Mouse (Mus musculus) forebrain, embryonic 16.5 days (tissue): ENCODE data around the gene Ric1. TPM values are rescaled to one million over a fixed set of nuclear protein-coding genes. Genes with fewer than 3 reads are reported as not detected.

Experiments used
- ATAC-seq: fragments of 200-750 bp; cut with Nextera tagmentation; 2 replicates; pipeline ENCODE4 v1.8.0; 2017; ENCODE audit warnings: mild to moderate bottlenecking, moderate library complexity
- H3K27ac ChIP-seq: fragments of 300-500 bp; sonication (generic); 2 replicates; pipeline ENCODE4 v1.5.1; 2014; ENCODE audit warnings: low read length, control low read depth
- H3K27me3 ChIP-seq: fragments of 300-500 bp; sonication (generic); replicated peaks from 2 replicates; pipeline ENCODE4 v1.6.1; 2014; ENCODE audit warnings: low read length; ENCODE audit not compliant: control insufficient read depth, insufficient read depth
- H3K36me3 ChIP-seq: fragments of 300-500 bp; sonication (generic); 2 replicates; pipeline ENCODE4 v1.6.1; 2014; ENCODE audit not compliant: control insufficient read depth, insufficient read depth
- H3K4me1 ChIP-seq: fragments of 300-500 bp; sonication (generic); replicated peaks from 2 replicates; pipeline ENCODE4 v1.6.1; 2014; ENCODE audit warnings: low read length; ENCODE audit not compliant: control insufficient read depth, insufficient read depth
- H3K4me2 ChIP-seq: fragments of 300-500 bp; sonication (generic); 2 replicates; pipeline ENCODE4 v1.6.1; 2014; ENCODE audit warnings: mild to moderate bottlenecking, low read length, control low read depth
- H3K4me3 ChIP-seq: fragments of 300-500 bp; sonication (generic); replicated peaks from 2 replicates; pipeline ENCODE4 v1.5.1; 2014; ENCODE audit warnings: mild to moderate bottlenecking, low read length, control low read depth
- H3K9ac ChIP-seq: fragments of 300-500 bp; sonication (generic); replicated peaks from 2 replicates; pipeline ENCODE4 v1.6.1; 2014; ENCODE audit warnings: low read depth, low read length, control low read depth
- H3K9me3 ChIP-seq: fragments of 300-500 bp; sonication (generic); 2 replicates; pipeline ENCODE4 v1.6.1; 2016; ENCODE audit warnings: low read length; ENCODE audit not compliant: control insufficient read depth
- WGBS: fragments of 180-500 bp; shearing (Covaris S2); extraction: QIAGEN DNeasy Blood & Tissue Kit; methylation state at CpG from one replicate; pipeline ENCODE4 v1.1.7; 2014; 5-methylcytosine and 5-hydroxymethylcytosine counted together
- polyA plus RNA-seq: library from polyadenylated mRNA; unstranded; fragments of >200 nt; fragmentation: Nextera tagmentation; extraction: Ambion mirVana; gene quantifications from 2 replicates; pipeline ENCODE4 v1.2.1, GENCODE M21; 2015

Ric1 gene
- polyA plus RNA-seq, 1 experiment from 2014 or later, result 14.0 TPM

DNA sequence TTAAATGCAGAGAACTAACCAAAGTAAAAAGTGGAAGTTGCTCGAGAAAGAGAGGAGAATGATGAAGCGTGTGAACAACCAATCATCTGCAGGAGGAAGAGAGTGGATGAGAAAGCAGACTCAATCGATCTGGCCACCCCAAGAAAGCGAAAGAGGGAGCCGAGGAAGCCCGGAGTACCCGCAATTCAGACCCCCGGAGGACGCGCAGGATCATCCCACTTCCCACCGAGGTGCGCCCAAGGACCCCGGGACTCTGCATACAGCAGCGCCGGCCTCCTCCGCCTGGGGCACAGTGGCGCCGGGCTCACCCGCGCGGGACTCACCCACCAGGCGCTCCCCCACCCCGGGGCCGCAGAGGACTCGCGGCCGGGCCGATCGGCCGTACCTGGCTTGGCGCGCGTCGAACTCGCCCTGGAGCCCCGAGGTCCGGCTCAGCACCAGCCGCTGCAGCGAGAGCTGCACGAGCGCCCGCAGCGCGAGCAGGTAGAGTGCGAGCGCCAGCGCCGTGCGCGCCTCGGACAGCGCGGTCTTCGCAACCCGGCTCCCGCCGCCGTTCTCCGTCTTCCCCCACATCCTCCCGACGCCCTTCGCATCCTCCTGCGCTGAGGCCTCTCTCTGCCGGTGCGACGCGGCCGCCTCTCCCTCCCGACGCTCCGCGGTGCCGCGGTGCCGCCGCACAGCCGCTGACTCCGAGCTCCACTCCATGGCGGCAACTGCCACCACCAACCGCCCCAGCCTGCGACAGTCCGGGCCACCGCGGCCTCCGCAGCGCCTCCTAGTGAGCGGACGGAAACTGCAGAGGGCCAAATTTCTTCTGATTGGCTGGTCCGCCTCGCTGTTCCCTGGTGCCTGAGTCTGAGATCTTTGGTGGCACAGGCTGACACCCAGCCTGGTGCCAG is 125.8 kb downstream of the Ric1 start, which contains the start of gene Ermp1:
Gene Ermp1, minus strand, starts transcription at position 765 of the 899 bp plus-strand sequence.
- Histone ChIP-seq H3K36me3 (no peaks in the 10 kb centered on the region), H3K4me3 (peak within 1 kb of the TSS; percentile 85), H3K27ac (peak within 1 kb of the TSS; percentile 90), H3K9ac (peak within 1 kb of the TSS; percentile 85), H3K4me1 (no peaks in the 10 kb centered on the region), H3K27me3 (no peaks in the 10 kb centered on the region), H3K9me3 (peaks cover 2% of the 10 kb centered on the region; the same call in 1 of the 2 replicates), H3K4me2 (peak within 1 kb of the TSS; percentile 56)
- ATAC-seq, result peak; percentile 96
- WGBS, result under 1% methylated on average over 88 of the region's 90 CpGs

- Histone ChIP-seq H3K27me3 (no peaks in the 10 kb centered on the region), H3K9me3 (peaks cover 2% of the 10 kb centered on the region; the same call in 1 of the 2 replicates), H3K4me3 (peak overlapping the region; percentile 85), H3K9ac (no peak overlapping the region), H3K36me3 (no peaks in the 10 kb centered on the region), H3K4me1 (no peaks in the 10 kb centered on the region), H3K27ac (no peak overlapping the region; the same call in 1 of the 2 replicates), H3K4me2 (0 out of 2 replicates have a peak overlapping the region, but pooled peaks have one; percentile 0)
- WGBS, result 27% methylated on average over 4 of the region's 4 CpGs
- ATAC-seq, result no peak
Measured at GRCm38 (mm10) chr19:29648550-29648914, 126.5 kb downstream of the Ric1 start.

DNA sequence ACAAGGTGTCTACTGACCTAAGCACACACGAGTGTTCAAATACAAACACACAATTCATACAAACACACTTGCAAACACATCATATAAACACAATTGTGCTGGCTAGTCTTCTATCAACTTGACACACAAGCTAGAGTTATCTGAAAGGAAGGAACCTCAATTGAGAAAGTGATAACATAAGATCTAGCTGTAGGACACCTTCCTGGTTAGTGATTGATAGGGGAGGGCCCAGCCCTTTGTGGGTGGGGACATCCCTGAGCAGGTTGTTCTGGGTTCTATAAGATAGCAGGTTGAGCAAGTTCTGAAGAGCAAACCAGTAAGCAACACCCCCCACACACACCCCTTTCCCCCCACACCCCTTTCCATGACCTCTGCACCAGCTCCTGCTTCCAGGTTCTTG is 127.6 kb downstream of the Ric1 start:
- 87% methylated on average over 1 of the region's 1 CpGs for WGBS
- H3K36me3 ChIP-seq, result no peaks in the 10 kb centered on the region
- no peak overlapping the region for H3K4me2 ChIP-seq
- H3K27ac ChIP-seq, result no peak overlapping the region
- no peak for ATAC-seq
- no peaks in the 10 kb centered on the region for H3K27me3 ChIP-seq
- no peaks in the 10 kb centered on the region for H3K4me1 ChIP-seq
- H3K9ac ChIP-seq, result no peak overlapping the region
- no peak overlapping the region for H3K4me3 ChIP-seq
- H3K9me3 ChIP-seq, result peaks cover 1% of the 10 kb centered on the region; the same call in 1 of the 2 replicates

DNA sequence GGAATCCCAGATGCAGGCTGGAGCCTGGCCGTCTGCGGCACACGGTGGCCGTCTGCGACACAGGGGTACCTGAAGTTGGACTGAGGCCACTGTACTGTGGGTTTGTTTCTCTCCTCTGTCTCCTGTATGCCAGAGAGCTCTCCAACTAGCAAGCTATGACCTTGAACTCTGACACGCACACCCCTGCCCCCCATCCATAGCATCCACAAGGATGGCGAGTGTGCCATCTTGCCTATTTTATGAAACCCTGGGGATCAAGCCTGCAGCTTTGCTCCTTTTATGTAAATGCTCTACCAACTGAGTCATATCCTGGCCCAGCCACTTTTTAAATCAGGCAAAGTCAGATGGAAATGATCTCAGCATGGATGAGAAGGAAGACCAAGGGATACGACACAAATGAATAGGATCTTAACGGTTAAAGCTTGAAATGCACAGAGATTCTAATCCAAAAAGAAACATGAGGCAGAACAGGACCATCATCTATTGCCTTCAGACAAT is 131.7 kb downstream of the Ric1 start:
- Histone ChIP-seq H3K27me3 (no peaks in the 10 kb centered on the region), H3K9ac (no peak overlapping the region), H3K4me1 (no peaks in the 10 kb centered on the region), H3K27ac (no peak overlapping the region), H3K4me3 (no peak overlapping the region), H3K36me3 (no peaks in the 10 kb centered on the region), H3K9me3 (no peaks in the 10 kb centered on the region), H3K4me2 (no peak overlapping the region)
- ATAC-seq, result no peak
- 88% methylated on average over 9 of the region's 9 CpGs for WGBS

DNA sequence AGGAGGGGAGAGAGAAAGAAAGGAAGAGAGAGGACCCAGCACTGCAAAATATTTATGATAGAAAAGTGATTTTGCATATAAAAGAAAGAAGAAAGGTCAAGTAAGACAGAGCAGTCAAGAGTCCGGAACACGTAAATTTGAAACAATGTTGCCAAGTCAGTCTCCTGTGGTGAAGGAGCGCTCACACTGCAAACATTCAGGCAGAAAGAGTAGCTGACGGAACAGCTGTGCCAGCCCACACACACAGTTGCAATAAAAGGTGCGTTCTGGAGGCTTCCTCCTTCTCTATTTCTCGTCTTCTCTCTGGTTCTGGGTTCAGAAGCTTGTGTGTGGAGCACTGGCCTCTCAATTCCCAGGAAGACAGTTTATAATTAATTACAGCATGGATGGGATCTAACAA is 133.1 kb downstream of the Ric1 start:
- 45% methylated on average over 6 of the region's 6 CpGs for WGBS

GRCm38 (mm10) chr19:29656029-29656428 is 133.9 kb downstream of the Ric1 start:
- Histone ChIP-seq H3K4me2 (no peak overlapping the region), H3K9me3 (no peaks in the 10 kb centered on the region), H3K4me1 (no peaks in the 10 kb centered on the region), H3K27ac (no peak overlapping the region), H3K27me3 (no peaks in the 10 kb centered on the region), H3K4me3 (no peak overlapping the region), H3K9ac (no peak overlapping the region), H3K36me3 (no peaks in the 10 kb centered on the region)
- 57% methylated on average over 4 of the region's 4 CpGs for WGBS
- no peak for ATAC-seq

More for the DNA sequence above, 133.1 kb downstream of the Ric1 start:
- H3K27me3 ChIP-seq, result no peaks in the 10 kb centered on the region
- no peak overlapping the region for H3K27ac ChIP-seq
- no peaks in the 10 kb centered on the region for H3K9me3 ChIP-seq
- no peak overlapping the region for H3K4me2 ChIP-seq
- no peak for ATAC-seq
- no peaks in the 10 kb centered on the region for H3K4me1 ChIP-seq
- H3K4me3 ChIP-seq, result no peak overlapping the region
- no peak overlapping the region for H3K9ac ChIP-seq
- H3K36me3 ChIP-seq, result no peaks in the 10 kb centered on the region

Other genes with a start within 250 kb of the Ric1 start
- 1.2 and 1.4 TPM in 2 replicates for gene Insl6, start 196.9 kb upstream of the Ric1 start, polyA plus RNA-seq
- gene Rln1, start 187.6 kb upstream of the Ric1 start, polyA plus RNA-seq, result 2.8 and 3.9 TPM in 2 replicates
- gene Plgrkt, start 154.9 kb upstream of the Ric1 start, polyA plus RNA-seq, result 101 and 111 TPM in 2 replicates
- 1.1 and 1.3 TPM in 2 replicates for gene Cd274, start 154.8 kb upstream of the Ric1 start, polyA plus RNA-seq
- not detected in 2 replicates for gene Pdcd1lg2, start 111.4 kb upstream of the Ric1 start, polyA plus RNA-seq
- 7.2 and 8.2 TPM in 2 replicates for gene Ermp1, start 126.1 kb downstream of the Ric1 start, polyA plus RNA-seq
- gene Mlana, start 175.5 kb downstream of the Ric1 start, polyA plus RNA-seq, result not detected in 2 replicates